Comparison of ENCODE assay signal across 17 mouse cellular contexts in genomic region chr3:51198291-51198690, GRCm38 (mm10). TPM values are rescaled to one million over a fixed set of nuclear protein-coding genes. Genes with fewer than 3 reads are reported as not detected.
DNase-seq lines count a peak whose midpoint lies in the region; TF ChIP-seq lines count a peak whose summit lies in the region.
"Had no signal": no experiment of that assay in that cellular context is flagged by ENCODE, and none has a peak within 500 bp of the region (broad histone marks: within the 10 kb centered on the region; RNA-seq: fewer than 3 reads in every experiment).

No protein-coding gene starts in this region.

- TF ChIP-seq POLR2A in kidney, adult 2 months (IDR thresholded peaks at IDR 0.05; ENCODE audit: low read depth, low read length): no peak

- WGBS in kidney, adult 2 months: 17% methylated on average over 1 of the region's 1 CpGs

- H3K27ac ChIP-seq in kidney, adult 2 months (ENCODE audit: insufficient read depth, low read depth, low read length): no peak overlapping the region
- H3K27ac ChIP-seq in brown adipose tissue, adult 24 weeks (replicated peaks; ENCODE audit: low read depth, low read length): peak overlapping the region; percentile 99
- H3K27ac ChIP-seq: hindbrain, embryonic 13.5 days; liver, embryonic 12.5 days; midbrain, embryonic 10.5 days had no signal

- no peaks in the 10 kb centered on the region for H3K36me3 ChIP-seq in kidney, adult 2 months (ENCODE audit: control insufficient read depth, insufficient read depth, low read length)
- H3K36me3 ChIP-seq: embryonic facial prominence, embryonic 12.5 days; heart, embryonic 12.5 days; hindbrain, embryonic 13.5 days; liver, embryonic 12.5 days; midbrain, embryonic 10.5 days had no signal

- DNase-seq in kidney, adult 2 months: no peak
- DNase-seq in kidney, adult 18-20 months: no peak
- DNase-seq in right cerebral cortex, adult 18-20 months: peak; percentile 54
- DNase-seq in right cerebral cortex, postnatal 4 days: no peak
- DNase-seq in cerebellum, adult 18-20 months: no peak
- no peak for DNase-seq in spleen, adult 18-20 months
- DNase-seq: kidney, postnatal 36 days; layer of hippocampus, adult 9-11 months; lung, adult 2 months; lung, postnatal 4 days; thymus, postnatal 36 days had no signal

- no peak overlapping the region for H3K4me3 ChIP-seq in kidney, adult 2 months (ENCODE audit: insufficient read depth, low read depth, low read length)
- no peak overlapping the region for H3K4me3 ChIP-seq in brown adipose tissue, adult 24 weeks (ENCODE audit: insufficient read depth, low read depth, low read length)
- H3K4me3 ChIP-seq: embryonic facial prominence, embryonic 12.5 days; heart, embryonic 12.5 days; hindbrain, embryonic 13.5 days; liver, embryonic 12.5 days; midbrain, embryonic 10.5 days had no signal

- TF ChIP-seq CTCF in kidney, adult 2 months (conservative IDR thresholded peaks at IDR 0.05; ENCODE audit: insufficient read depth, insufficient read length, low read depth, low read length): 0 out of 2 replicates have a peak, but pooled peaks have one; percentile 17

- peaks cover 5% of the 10 kb centered on the region for H3K4me1 ChIP-seq in kidney, adult 2 months (ENCODE audit: control insufficient read depth, insufficient read depth, low read length)
- peaks cover 34% of the 10 kb centered on the region for H3K4me1 ChIP-seq in brown adipose tissue, adult 24 weeks (ENCODE audit: control insufficient read depth, insufficient read depth, insufficient read length, low read length)

- H3K27me3 ChIP-seq in kidney, adult 2 months (replicated peaks; ENCODE audit: control insufficient read depth, insufficient read depth, low read length): no peaks in the 10 kb centered on the region
- H3K27me3 ChIP-seq: embryonic facial prominence, embryonic 12.5 days; heart, embryonic 12.5 days; hindbrain, embryonic 13.5 days had no signal

RNA-seq across cellular contexts. Expression of gene Noct, which starts 26.0 kb away (rescaled TPM):
- 8.1 and 9.4 TPM in 2 replicates for polyA plus RNA-seq in kidney, adult 2 months (2012; rRNA removed)
- polyA plus RNA-seq in brown adipose tissue, adult 24 weeks (2012; ENCODE audit: insufficient read depth, insufficient read length, missing spikeins): 16.9 and 38.8 TPM in 2 replicates
